Mouse (Mus musculus) limb, embryonic 15.5 days (tissue): ENCODE measurements around the gene Zfp738. TPM values are rescaled to one million over a fixed set of nuclear protein-coding genes. Genes with fewer than 3 reads are reported as not detected.

Source experiments
- ATAC-seq: fragments of 200-750 bp; cut with Nextera tagmentation; 2 replicates; pipeline ENCODE4 v1.8.0; 2017; ENCODE audit warnings: low read depth, moderate TSS enrichment; ENCODE audit not compliant: insufficient number of reproducible peaks, low FRiP score, low TSS enrichment
- H3K27ac ChIP-seq: fragments of 300-500 bp; sonication (generic); 2 replicates; pipeline ENCODE4 v1.5.1; 2015; ENCODE audit warnings: moderate library complexity, mild to moderate bottlenecking, inconsistent platforms
- H3K27me3 ChIP-seq: fragments of 300-500 bp; sonication (generic); 2 replicates; pipeline ENCODE4 v1.6.1; 2015; ENCODE audit warnings: inconsistent platforms
- H3K36me3 ChIP-seq: fragments of 300-500 bp; sonication (generic); 2 replicates; pipeline ENCODE4 v1.6.1; 2015; ENCODE audit warnings: inconsistent platforms
- H3K4me1 ChIP-seq: fragments of 300-500 bp; sonication (generic); 2 replicates; pipeline ENCODE4 v1.6.1; 2015; ENCODE audit warnings: inconsistent platforms
- H3K4me2 ChIP-seq: fragments of 300-500 bp; sonication (generic); 2 replicates; pipeline ENCODE4 v1.6.1; 2015; ENCODE audit warnings: mild to moderate bottlenecking, inconsistent platforms
- H3K4me3 ChIP-seq: fragments of 300-500 bp; sonication (generic); 2 replicates; pipeline ENCODE4 v1.5.1; 2015; ENCODE audit warnings: mild to moderate bottlenecking, inconsistent platforms
- H3K9ac ChIP-seq: fragments of 300-500 bp; sonication (generic); 2 replicates; pipeline ENCODE4 v1.6.1; 2015; ENCODE audit warnings: inconsistent platforms
- H3K9me3 ChIP-seq: fragments of 300-500 bp; sonication (generic); 2 replicates; pipeline ENCODE4 v1.6.1; 2016; ENCODE audit warnings: inconsistent platforms
- WGBS: fragments of 180-500 bp; shearing (Covaris S2); methylation state at CpG from one replicate; pipeline ENCODE4 v1.1.7; 2015; 5-methylcytosine and 5-hydroxymethylcytosine counted together
- polyA plus RNA-seq: library from polyadenylated mRNA; unstranded; fragments of >200 nt; fragmentation: Nextera tagmentation; extraction: Ambion mirVana; gene quantifications from 2 replicates; pipeline ENCODE4 v1.2.1, GENCODE M21; 2015

Gene Zfp738
- polyA plus RNA-seq, 1 experiment from 2014 or later: 10.0 TPM

GRCm38 (mm10) chr13:67637294-67638007, 49.4 kb downstream of the Zfp738 start, which contains the start of the genes Gm49345 and Zfp729a:
Gene Gm49345, minus strand, starts transcription at chr13:67637769.
Gene Zfp729a, minus strand, starts transcription at chr13:67637791.
- Histone ChIP-seq H3K36me3 (no peaks in the 10 kb centered on the region), H3K27ac (peak within 1 kb of the TSS; percentile 70), H3K4me1 (no peaks in the 10 kb centered on the region), H3K4me3 (peak within 1 kb of the TSS; percentile 84), H3K4me2 (peak within 1 kb of the TSS; percentile 54), H3K9ac (peak within 1 kb of the TSS; percentile 71), H3K27me3 (no peaks in the 10 kb centered on the region), H3K9me3 (no peaks in the 10 kb centered on the region)
- ATAC-seq: peak; percentile 96
- WGBS: under 1% methylated on average over 19 of the region's 19 CpGs

GRCm38 (mm10) chr13:67610108-67610507, 76.8 kb downstream of the Zfp738 start:
- Histone ChIP-seq H3K9ac (no peak overlapping the region), H3K27me3 (no peaks in the 10 kb centered on the region), H3K9me3 (no peaks in the 10 kb centered on the region), H3K36me3 (no peaks in the 10 kb centered on the region), H3K27ac (no peak overlapping the region), H3K4me1 (peaks cover 3% of the 10 kb centered on the region), H3K4me2 (no peak overlapping the region), H3K4me3 (no peak overlapping the region; the same call in 1 of the 2 replicates)
- ATAC-seq: no peak
- WGBS: 85% methylated on average over 4 of the region's 4 CpGs

GRCm38 (mm10) chr13:67609066-67609876, 77.6 kb downstream of the Zfp738 start, which contains the start of gene Zfp729b:
Gene Zfp729b, minus strand, starts transcription at chr13:67609707.
- Histone ChIP-seq H3K9ac (peak within 1 kb of the TSS; percentile 51), H3K9me3 (no peaks in the 10 kb centered on the region), H3K36me3 (no peaks in the 10 kb centered on the region), H3K4me1 (peaks cover 3% of the 10 kb centered on the region), H3K27me3 (no peaks in the 10 kb centered on the region), H3K4me2 (peak within 1 kb of the TSS; percentile 60), H3K4me3 (peak within 1 kb of the TSS; percentile 63), H3K27ac (peak within 1 kb of the TSS; percentile 77)
- ATAC-seq: peak; percentile 93
- 3% methylated on average over 20 of the region's 20 CpGs for WGBS

Other genes with a start within 250 kb of the Zfp738 start
- gene Zfp874a, start 235.4 kb downstream of the Zfp738 start, polyA plus RNA-seq: 10.6 and 11.6 TPM in 2 replicates
- 2.9 and 4.7 TPM in 2 replicates for gene Zfp874b, start 202.8 kb downstream of the Zfp738 start, polyA plus RNA-seq
- gene Zfp58, start 186.5 kb downstream of the Zfp738 start, polyA plus RNA-seq: 16.2 and 17.0 TPM in 2 replicates
- gene Gm26965, start 160.9 kb downstream of the Zfp738 start, polyA plus RNA-seq: 0.25 TPM in 1 of 2 replicates, not detected in the other
- 23.6 and 27.2 TPM in 2 replicates for gene Zfp87, start 160.9 kb downstream of the Zfp738 start, polyA plus RNA-seq
- 11.0 and 12.6 TPM in 2 replicates for gene Zfp748, start 133.2 kb downstream of the Zfp738 start, polyA plus RNA-seq
- gene Zfp729b, start 77.4 kb downstream of the Zfp738 start, polyA plus RNA-seq: 3.8 and 4.6 TPM in 2 replicates
- 0.56 TPM in 1 of 2 replicates, not detected in the other for gene Gm49345, start 49.3 kb downstream of the Zfp738 start, polyA plus RNA-seq
- 2.1 and 3.2 TPM in 2 replicates for gene Zfp729a, start 49.3 kb downstream of the Zfp738 start, polyA plus RNA-seq
- 6.4 and 6.8 TPM in 2 replicates for gene Zfp65, start 42.1 kb upstream of the Zfp738 start, polyA plus RNA-seq
- gene Zfp85, start 68.2 kb upstream of the Zfp738 start, polyA plus RNA-seq: 5.4 and 6.7 TPM in 2 replicates
- 1.8 and 2.0 TPM in 2 replicates for gene Zfp493, start 92.6 kb upstream of the Zfp738 start, polyA plus RNA-seq
- gene Zfp273, start 126.7 kb upstream of the Zfp738 start, polyA plus RNA-seq: 7.2 and 8.2 TPM in 2 replicates
- 3.5 and 4.0 TPM in 2 replicates for gene Gm10037, start 144.0 kb upstream of the Zfp738 start, polyA plus RNA-seq
- gene BC048507, start 176.3 kb upstream of the Zfp738 start, polyA plus RNA-seq: not detected in 2 replicates